Mouse (Mus musculus) MEL (cell line): ENCODE measurements at regions not wholly inside any gene's neighbourhood (a gene's known extent, or its start where the extent isn't known, plus 50 kb on each side); places are given as distances from the start of the nearest gene placed in this dataset.

Source experiments
- DNase-seq: peaks from one replicate; pipeline ENCODE4 v3.0.0; 2011; ENCODE audit warnings: low read depth, low spot score
- H3K27ac ChIP-seq: 2 replicates; pipeline ENCODE4 v1.5.1; 2012; ENCODE audit warnings: low read depth, mild to moderate bottlenecking, control low read depth, low read length, moderate library complexity; ENCODE audit not compliant: control insufficient read depth
- H3K27me3 ChIP-seq, 2 experiments: fragments of 150-350 bp in 1 of 2; sonication (generic) in 1 of 2; 2 replicates each; pipeline ENCODE4 v1.6.1; 2012; ENCODE audit warnings: low read length in 2 of 2, mild to moderate bottlenecking in 2 of 2, improper control_type of control experiment in 1 of 2, moderate library complexity in 1 of 2; ENCODE audit not compliant: insufficient read depth in 2 of 2, control insufficient read depth in 1 of 2
- H3K36me3 ChIP-seq, 2 experiments: 2 replicates each; pipeline ENCODE4 v1.6.1; 2012 to 2014; ENCODE audit warnings: low read length in 2 of 2, improper control_type of control experiment in 1 of 2, inconsistent platforms in 1 of 2, mild to moderate bottlenecking in 1 of 2; ENCODE audit not compliant: insufficient read depth in 2 of 2, control insufficient read depth in 1 of 2
- H3K4me1 ChIP-seq, 2 experiments: fragments of 150-350 bp in 1 of 2; sonication (generic) in 1 of 2; 2 replicates each; pipeline ENCODE4 v1.6.1; 2012; ENCODE audit warnings: low read length in 2 of 2, improper control_type of control experiment in 1 of 2, mild to moderate bottlenecking in 1 of 2; ENCODE audit not compliant: insufficient read depth in 2 of 2, control insufficient read depth in 1 of 2
- H3K4me3 ChIP-seq, 2 experiments: fragments of 150-350 bp in 1 of 2; sonication (generic) in 1 of 2; 2 replicates each; pipeline ENCODE4 v1.5.1; 2012; ENCODE audit warnings: low read depth in 2 of 2, low read length in 2 of 2, mild to moderate bottlenecking in 2 of 2, moderate library complexity in 2 of 2, control low read depth in 1 of 2, improper control_type of control experiment in 1 of 2; ENCODE audit not compliant: control insufficient read depth in 1 of 2, insufficient read depth in 1 of 2
- H3K79me2 ChIP-seq: 2 replicates; pipeline ENCODE4 v1.6.1; 2012; ENCODE audit warnings: mild to moderate bottlenecking, low read length, moderate library complexity; ENCODE audit not compliant: control insufficient read depth, poor library complexity, insufficient read depth
- H3K9ac ChIP-seq: 2 replicates; pipeline ENCODE4 v1.6.1; 2012; ENCODE audit warnings: low read depth, mild to moderate bottlenecking, control low read depth, low read length, moderate library complexity; ENCODE audit not compliant: control insufficient read depth, poor library complexity, severe bottlenecking
- H3K9me3 ChIP-seq: fragments of 150-350 bp; sonication (generic); replicated peaks from 2 replicates; pipeline ENCODE4 v1.6.1; 2012; ENCODE audit warnings: mild to moderate bottlenecking, low read length, improper control_type of control experiment, moderate library complexity; ENCODE audit not compliant: insufficient read depth
- BHLHE40 ChIP-seq: IDR thresholded peaks from 2 replicates; pipeline ENCODE4 v1.6.1; 2012; ENCODE audit warnings: low read depth, mild to moderate bottlenecking, inconsistent platforms, low read length, improper control_type of control experiment, borderline replicate concordance
- CTCF ChIP-seq, 3 experiments: IDR thresholded peaks in 2 of 3; conservative IDR thresholded peaks in 1 of 3; 2 replicates each; pipeline ENCODE4 v1.5.1; 2011 to 2012; ENCODE audit warnings: low read length in 3 of 3, low read depth in 2 of 3, mild to moderate bottlenecking in 2 of 3, improper control_type of control experiment in 1 of 3, inconsistent platforms in 1 of 3, mixed read lengths in 1 of 3, moderate library complexity in 1 of 3; ENCODE audit not compliant: control insufficient read depth in 1 of 3, insufficient read depth in 1 of 3, poor library complexity in 1 of 3, severe bottlenecking in 1 of 3
- E2F4 ChIP-seq: IDR thresholded peaks from 2 replicates; pipeline ENCODE4 v1.6.1; 2011; ENCODE audit warnings: low read depth, low read length, improper control_type of control experiment, borderline replicate concordance
- ELF1 ChIP-seq: IDR thresholded peaks from 2 replicates; pipeline ENCODE4 v1.6.1; 2014; ENCODE audit warnings: low read depth, mild to moderate bottlenecking, inconsistent platforms, low read length, improper control_type of control experiment, moderate library complexity
- EP300 ChIP-seq, 2 experiments: IDR thresholded peaks; 2 replicates each; pipeline ENCODE4 v1.6.1; 2011; ENCODE audit warnings: improper control_type of control experiment in 2 of 2, low read length in 2 of 2, low read depth in 1 of 2, mild to moderate bottlenecking in 1 of 2
- MAZ ChIP-seq: IDR thresholded peaks from 2 replicates; pipeline ENCODE4 v1.6.1; 2012; ENCODE audit warnings: low read depth, mild to moderate bottlenecking, inconsistent platforms, low read length, improper control_type of control experiment
- MYC ChIP-seq: IDR thresholded peaks from 2 replicates; pipeline ENCODE4 v1.6.1; 2011; ENCODE audit warnings: low read depth, mild to moderate bottlenecking, low read length, improper control_type of control experiment, moderate library complexity
- POLR2A ChIP-seq, 2 experiments: IDR thresholded peaks; 2 replicates each; pipeline ENCODE4 v1.6.1; 2011 to 2012; ENCODE audit warnings: low read length in 2 of 2, mild to moderate bottlenecking in 2 of 2, control low read depth in 1 of 2, improper control_type of control experiment in 1 of 2, low read depth in 1 of 2, moderate library complexity in 1 of 2; ENCODE audit not compliant: control insufficient read depth in 1 of 2, insufficient read depth in 1 of 2, poor library complexity in 1 of 2
- SIN3A ChIP-seq: IDR thresholded peaks from 2 replicates; pipeline ENCODE4 v1.6.1; 2012; ENCODE audit warnings: low read length, improper control_type of control experiment, inconsistent platforms
- SMC3 ChIP-seq: IDR thresholded peaks from 2 replicates; pipeline ENCODE4 v1.6.1; 2011; ENCODE audit warnings: low read depth, low read length, improper control_type of control experiment
- UBTF ChIP-seq: IDR thresholded peaks from 2 replicates; pipeline ENCODE4 v1.6.1; 2012; ENCODE audit warnings: low read depth, mild to moderate bottlenecking, inconsistent platforms, low read length, improper control_type of control experiment, moderate library complexity, borderline replicate concordance; ENCODE audit not compliant: insufficient read depth
- USF2 ChIP-seq, 2 experiments: IDR thresholded peaks; 2 replicates each; pipeline ENCODE4 v1.6.1; 2011 to 2012; ENCODE audit warnings: improper control_type of control experiment in 2 of 2, low read length in 2 of 2, borderline replicate concordance in 1 of 2, inconsistent platforms in 1 of 2, low read depth in 1 of 2, mild to moderate bottlenecking in 1 of 2; ENCODE audit not compliant: insufficient read depth in 1 of 2
- ZC3H11A ChIP-seq: IDR thresholded peaks from 2 replicates; pipeline ENCODE4 v1.6.1; 2012; ENCODE audit warnings: low read depth, mild to moderate bottlenecking, inconsistent platforms, low read length, improper control_type of control experiment

GRCm38 (mm10) chr3:137807913-137808684 lies 56.2 kb upstream of the H2afz start (continued):
- TF ChIP-seq SMC3 (no peak), UBTF (no peak), SIN3A (peak; percentile 58; the same call in 1 of the 2 replicates), MAZ (no peak), CTCF (IDR thresholded peaks at IDR 0.05 in 2 of 3, conservative IDR thresholded peaks at IDR 0.05 in 1 of 3; ENCODE audit: control insufficient read depth in 1 of 3, insufficient read depth in 1 of 3, low read depth in 2 of 3, low read length in 3 of 3, poor library complexity in 1 of 3, severe bottlenecking in 1 of 3) (no peak), USF2 (IDR thresholded peaks at IDR 0.05; ENCODE audit: borderline replicate concordance in 1 of 2, insufficient read depth in 1 of 2, low read depth in 1 of 2, low read length in 2 of 2) (no peak), ZC3H11A (no peak), BHLHE40 (no peak)

- H3K4me1 ChIP-seq: peaks cover 18% of the 10 kb centered on the region in 2 experiments
Measured at GRCm38 (mm10) chr3:137810123-137810522, 54.2 kb upstream of the H2afz start.

More at GRCm38 (mm10) chr3:137810123-137810522, 54.2 kb upstream of the H2afz start:
- no peaks in the 10 kb centered on the region for H3K27me3 ChIP-seq
- no peaks in the 10 kb centered on the region for H3K79me2 ChIP-seq
- H3K36me3 ChIP-seq: peaks cover 0 to 19% of the 10 kb centered on the region in 2 experiments; a peak in 2 of 4 replicates
- TF ChIP-seq MYC: 0 out of 2 replicates have a peak, but pooled peaks have one; percentile 47
- TF ChIP-seq E2F4: no peak
- TF ChIP-seq ELF1: no peak
- peak in 1 of 2 experiments; percentile 35; a peak in 1 of 4 replicates for TF ChIP-seq EP300 (IDR thresholded peaks at IDR 0.05; ENCODE audit: low read depth in 1 of 2, low read length in 2 of 2)
- no peak for TF ChIP-seq USF2 (IDR thresholded peaks at IDR 0.05; ENCODE audit: borderline replicate concordance in 1 of 2, insufficient read depth in 1 of 2, low read depth in 1 of 2, low read length in 2 of 2)
- no peak for TF ChIP-seq POLR2A (IDR thresholded peaks at IDR 0.05; ENCODE audit: control insufficient read depth in 1 of 2, insufficient read depth in 1 of 2, low read depth in 1 of 2, low read length in 2 of 2, poor library complexity in 1 of 2)
- no peak for TF ChIP-seq SIN3A
- H3K27ac ChIP-seq: no peak overlapping the region
- peak overlapping the region in 1 of 2 experiments; percentile 31; a peak in 1 of 4 replicates for H3K4me3 ChIP-seq
- H3K9ac ChIP-seq: no peak overlapping the region
- no peaks in the 10 kb centered on the region for H3K9me3 ChIP-seq
- peak; percentile 77 for DNase-seq
